In genomic region chr11:96314671-96315343, GRCm38 (mm10) we compare ENCODE assay signal across 8 mouse cellular contexts. TPM values are rescaled to one million over a fixed set of nuclear protein-coding genes. Genes with fewer than 3 reads are reported as not detected.
DNase-seq lines count a peak whose midpoint lies in the region; ATAC-seq and TF ChIP-seq lines count a peak whose summit lies in the region.
"Had no signal": no experiment of that assay in that cellular context is flagged by ENCODE, and none has a peak within 500 bp of the region (broad histone marks: within the 10 kb centered on the region; RNA-seq: fewer than 3 reads in every experiment).

No protein-coding gene starts in this region.

- DNase-seq in adrenal gland, postnatal 36 days: peak; percentile 72 to 78
- no peak for DNase-seq in heart, postnatal 0 days (ENCODE audit: low spot score)
- DNase-seq in kidney, postnatal 25 days: peak; percentile 80 to 88
- no peak for DNase-seq in frontal cortex, postnatal 36 days (ENCODE audit: low spot score in 2 of 2)
- DNase-seq in forebrain, embryonic 10.5 days (ENCODE audit: extremely low spot score, low spot score): no peak
- DNase-seq in left cerebral cortex, adult 9 months (ENCODE audit: low spot score in 2 of 2): no peak

- H3K4me1 ChIP-seq in heart, postnatal 0 days (ENCODE audit: control insufficient read depth, insufficient read depth): no peaks in the 10 kb centered on the region
- peaks cover 26% of the 10 kb centered on the region for H3K4me1 ChIP-seq in forebrain, embryonic 10.5 days

- peak overlapping the region; percentile 12 for H3K4me3 ChIP-seq in heart, postnatal 0 days (ENCODE audit: low read depth, low read length)
- H3K4me3 ChIP-seq in forebrain, embryonic 10.5 days: no peak overlapping the region

- peak overlapping the region; percentile 41 for H3K4me2 ChIP-seq in heart, postnatal 0 days (ENCODE audit: low read depth, low read length)

- no peaks in the 10 kb centered on the region for H3K9me3 ChIP-seq in heart, postnatal 0 days (replicated peaks; ENCODE audit: control insufficient read depth, low read length)
- H3K9me3 ChIP-seq in forebrain, embryonic 10.5 days: no peaks in the 10 kb centered on the region

- no peak for ATAC-seq in heart, postnatal 0 days (ENCODE audit: insufficient read depth, low read depth)
- ATAC-seq in megakaryocyte progenitor cell, adult 5-6 weeks (replicated peaks; ENCODE audit: poor library complexity): peak; percentile 18; the same call in 1 of the 2 replicates

- no peak overlapping the region for H3K9ac ChIP-seq in heart, postnatal 0 days (replicated peaks; ENCODE audit: low read depth, low read length)

- 4% methylated on average over 34 of the region's 34 CpGs for whole genome bisulfite sequencing in heart, postnatal 0 days
- under 1% methylated on average over 34 of the region's 34 CpGs for WGBS in forebrain, embryonic 10.5 days

- no peak for TF ChIP-seq CTCF in heart, postnatal 0 days (IDR thresholded peaks at IDR 0.05; ENCODE audit: low read depth)

- H3K36me3 ChIP-seq in heart, postnatal 0 days (replicated peaks; ENCODE audit: control insufficient read depth, insufficient read depth, low read length): no peaks in the 10 kb centered on the region
- no peaks in the 10 kb centered on the region for H3K36me3 ChIP-seq in forebrain, embryonic 10.5 days (replicated peaks)

- no peak overlapping the region for H3K27ac ChIP-seq in heart, postnatal 0 days (ENCODE audit: low read depth)
- H3K27ac ChIP-seq in forebrain, embryonic 10.5 days: no peak overlapping the region

- no peak for TF ChIP-seq EP300 in heart, postnatal 0 days (IDR thresholded peaks at IDR 0.05; ENCODE audit: low read depth)

- peaks cover 100% of the 10 kb centered on the region for H3K27me3 ChIP-seq in heart, postnatal 0 days (ENCODE audit: control insufficient read depth, insufficient read depth, low read length)
- H3K27me3 ChIP-seq in forebrain, embryonic 10.5 days (ENCODE audit: poor library complexity, severe bottlenecking): peaks cover 100% of the 10 kb centered on the region

RNA-seq across cellular contexts. Expression of gene Hoxb4, which starts 3.3 kb away (rescaled TPM):
- total RNA-seq in adrenal gland, postnatal 36 days (2021): 10 to 100 TPM; 15.6 to 20.9 TPM
- 0.39 and 2.3 TPM in 2 replicates for total RNA-seq in heart, postnatal 0 days (2014; rRNA removed; ENCODE audit: low replicate concordance)
- polyA plus RNA-seq in heart, postnatal 0 days (2015; fragmentation: Nextera tagmentation; extraction: Ambion mirVana): 0.19 and 0.25 TPM in 2 replicates
- 1.7 and 2.7 TPM in 2 replicates for total RNA-seq in megakaryocyte progenitor cell, adult 5-6 weeks (2015)
- total RNA-seq in megakaryocyte progenitor cell, adult 5-6 weeks (2017): 1.5 and 2.2 TPM in 2 replicates
- polyA plus RNA-seq in forebrain, embryonic 10.5 days (2016; fragmentation: Nextera tagmentation; extraction: Ambion mirVana): not detected in 2 replicates

RNA-seq across cellular contexts. Expression of gene Hoxb3, which starts 8.3 kb away (rescaled TPM):
- 10 to 100 TPM; 15.7 to 20.2 TPM for total RNA-seq in adrenal gland, postnatal 36 days (2021)
- total RNA-seq in heart, postnatal 0 days (2014; rRNA removed; ENCODE audit: low replicate concordance): 0.08 and 0.66 TPM in 2 replicates
- polyA plus RNA-seq in heart, postnatal 0 days (2015; fragmentation: Nextera tagmentation; extraction: Ambion mirVana): 0.15 and 0.32 TPM in 2 replicates
- total RNA-seq in megakaryocyte progenitor cell, adult 5-6 weeks (2015): 1.2 and 1.6 TPM in 2 replicates
- total RNA-seq in megakaryocyte progenitor cell, adult 5-6 weeks (2017): 0.83 and 1.3 TPM in 2 replicates
- not detected in 2 replicates for polyA plus RNA-seq in forebrain, embryonic 10.5 days (2016; fragmentation: Nextera tagmentation; extraction: Ambion mirVana)

RNA-seq across cellular contexts. Expression of gene Hoxb5, which starts 11.7 kb away (rescaled TPM):
- total RNA-seq in adrenal gland, postnatal 36 days (2021): 10 to 100 TPM; 16.1 to 27.0 TPM
- total RNA-seq in heart, postnatal 0 days (2014; rRNA removed; ENCODE audit: low replicate concordance): 0.19 TPM in 1 of 2 replicates, not detected in the other
- 0.08 and 0.25 TPM in 2 replicates for polyA plus RNA-seq in heart, postnatal 0 days (2015; fragmentation: Nextera tagmentation; extraction: Ambion mirVana)
- total RNA-seq in megakaryocyte progenitor cell, adult 5-6 weeks (2015): 0.07 and 0.44 TPM in 2 replicates
- total RNA-seq in megakaryocyte progenitor cell, adult 5-6 weeks (2017): 0.14 TPM in 1 of 2 replicates, not detected in the other
- not detected in 2 replicates for polyA plus RNA-seq in forebrain, embryonic 10.5 days (2016; fragmentation: Nextera tagmentation; extraction: Ambion mirVana)

RNA-seq across cellular contexts. Expression of gene Hoxb6, which starts 22.5 kb away (rescaled TPM):
- 10 to 100 TPM; 43.9 to 62.2 TPM for total RNA-seq in adrenal gland, postnatal 36 days (2021)
- total RNA-seq in heart, postnatal 0 days (2014; rRNA removed; ENCODE audit: low replicate concordance): not detected in 2 replicates
- polyA plus RNA-seq in heart, postnatal 0 days (2015; fragmentation: Nextera tagmentation; extraction: Ambion mirVana): not detected in 2 replicates
- total RNA-seq in megakaryocyte progenitor cell, adult 5-6 weeks (2015): not detected in 2 replicates
- total RNA-seq in megakaryocyte progenitor cell, adult 5-6 weeks (2017): 0.30 TPM in 1 of 2 replicates, not detected in the other
- not detected in 2 replicates for polyA plus RNA-seq in forebrain, embryonic 10.5 days (2016; fragmentation: Nextera tagmentation; extraction: Ambion mirVana)
- total RNA-seq: heart, postnatal 36 days had no signal

RNA-seq across cellular contexts. Expression of gene Hoxb7, which starts 28.4 kb away (rescaled TPM):
- total RNA-seq in adrenal gland, postnatal 36 days (2021): 10 to 100 TPM; 35.5 to 49.8 TPM
- total RNA-seq in heart, postnatal 0 days (2014; rRNA removed; ENCODE audit: low replicate concordance): not detected in 2 replicates
- 0.20 TPM in 1 of 2 replicates, not detected in the other for polyA plus RNA-seq in heart, postnatal 0 days (2015; fragmentation: Nextera tagmentation; extraction: Ambion mirVana)
- not detected in 2 replicates for total RNA-seq in megakaryocyte progenitor cell, adult 5-6 weeks (2015)
- not detected in 2 replicates for total RNA-seq in megakaryocyte progenitor cell, adult 5-6 weeks (2017)
- not detected in 2 replicates for polyA plus RNA-seq in forebrain, embryonic 10.5 days (2016; fragmentation: Nextera tagmentation; extraction: Ambion mirVana)
- total RNA-seq: heart, postnatal 36 days had no signal

Comparison
In these comparisons a context has a peak if more than half of its experiments do, and no peak if none do; other contexts are left out.
1. DNase-seq: peak in adrenal gland, postnatal 36 days (2 of 2) and kidney, postnatal 25 days (2 of 2); none in heart, postnatal 0 days (single experiment), frontal cortex, postnatal 36 days (0 of 2), forebrain, embryonic 10.5 days (single experiment) and left cerebral cortex, adult 9 months (0 of 2).
2. RNA of gene Hoxb3, which starts 8.3 kb away (total RNA-seq): 15.7 to 20.2 TPM in adrenal gland, postnatal 36 days; 0.83 to 1.6 TPM in megakaryocyte progenitor cell, adult 5-6 weeks and 0.08 to 0.66 TPM in heart, postnatal 0 days; every median in the first group is over 4 times any median in the second.
3. RNA of gene Hoxb5, which starts 11.7 kb away (total RNA-seq): 16.1 to 27.0 TPM in adrenal gland, postnatal 36 days; 0.19 TPM in heart, postnatal 0 days and 0.07 to 0.44 TPM in megakaryocyte progenitor cell, adult 5-6 weeks; every median in the first group is over 10 times any median in the second.